In the genomic region with DNA sequence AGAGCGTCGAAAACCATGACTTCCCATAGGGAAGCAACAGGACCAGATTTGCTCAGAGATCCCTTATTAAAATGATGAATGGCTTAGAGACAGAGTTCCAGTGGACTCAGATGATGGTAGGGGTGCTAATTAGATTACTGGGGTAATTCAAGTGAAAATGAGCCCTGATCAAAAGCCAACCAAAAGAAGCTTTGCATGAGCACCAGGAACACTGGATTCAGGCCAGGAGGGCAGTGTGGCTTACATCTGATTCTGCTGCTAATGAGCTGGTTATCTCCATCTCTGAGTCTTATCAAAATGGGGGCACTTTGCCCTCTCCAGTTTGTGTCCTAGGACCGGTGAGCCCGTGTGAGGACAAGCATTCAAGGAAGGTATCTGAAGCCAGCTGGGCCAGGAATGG, we compare ENCODE assay signal across 22 mouse cellular contexts. TPM values are rescaled to one million over a fixed set of nuclear protein-coding genes. Genes with fewer than 3 reads are reported as not detected.
A peak's percentile ranks its signal among the peaks of the same experiment; 100 is the strongest.
DNase-seq lines count a peak whose midpoint lies in the region; ATAC-seq and TF ChIP-seq lines count a peak whose summit lies in the region.
"Had no signal": no experiment of that assay in that cellular context is flagged by ENCODE, and none has a peak within 500 bp of the region (broad histone marks: within the 10 kb centered on the region; RNA-seq: fewer than 3 reads in every experiment).

No protein-coding gene starts in this region.

- TF ChIP-seq CTCF in cerebellum, adult 2 months (IDR thresholded peaks at IDR 0.05; ENCODE audit: borderline replicate concordance, insufficient read depth, low read depth, low read length): no peak
- TF ChIP-seq CTCF in hindbrain, postnatal 0 days (IDR thresholded peaks at IDR 0.05; ENCODE audit: low read depth): no peak
- TF ChIP-seq CTCF in midbrain, postnatal 0 days (IDR thresholded peaks at IDR 0.05): no peak

- no peak for TF ChIP-seq POLR2A in cerebellum, adult 2 months (IDR thresholded peaks at IDR 0.05; ENCODE audit: borderline replicate concordance, insufficient read depth, low read length)

- H3K27me3 ChIP-seq in cerebellum, adult 2 months (ENCODE audit: control insufficient read depth, insufficient read depth, low read length): no peaks in the 10 kb centered on the region
- no peaks in the 10 kb centered on the region for H3K27me3 ChIP-seq in hindbrain, postnatal 0 days (ENCODE audit: insufficient read depth, low read length)
- no peaks in the 10 kb centered on the region for H3K27me3 ChIP-seq in hindbrain, embryonic 12.5 days
- H3K27me3 ChIP-seq in midbrain, postnatal 0 days (ENCODE audit: insufficient read depth, low read length): no peaks in the 10 kb centered on the region
- peaks cover 8% of the 10 kb centered on the region; the same call in 1 of the 2 replicates for H3K27me3 ChIP-seq in midbrain, embryonic 11.5 days (ENCODE audit: control insufficient read depth, insufficient read depth, low read length)
- H3K27me3 ChIP-seq in kidney, embryonic 16.5 days (ENCODE audit: insufficient read depth, low read length): no peaks in the 10 kb centered on the region
- H3K27me3 ChIP-seq: embryonic facial prominence, embryonic 12.5 days; embryonic facial prominence, embryonic 15.5 days had no signal

- H3K4me2 ChIP-seq in hindbrain, postnatal 0 days (ENCODE audit: low read depth, low read length): no peak overlapping the region
- no peak overlapping the region for H3K4me2 ChIP-seq in hindbrain, embryonic 12.5 days (replicated peaks)
- H3K4me2 ChIP-seq in midbrain, postnatal 0 days (ENCODE audit: low read depth, low read length, poor library complexity, severe bottlenecking): no peak overlapping the region
- no peak overlapping the region for H3K4me2 ChIP-seq in midbrain, embryonic 11.5 days
- H3K4me2 ChIP-seq in kidney, embryonic 16.5 days (replicated peaks; ENCODE audit: low read depth, low read length): no peak overlapping the region
- H3K4me2 ChIP-seq: embryonic facial prominence, embryonic 12.5 days; embryonic facial prominence, embryonic 15.5 days; heart, embryonic 11.5 days; hindbrain, embryonic 14.5 days had no signal

- H3K27ac ChIP-seq in cerebellum, adult 2 months (ENCODE audit: insufficient read depth, low read length): no peak overlapping the region
- H3K27ac ChIP-seq in hindbrain, postnatal 0 days: no peak overlapping the region
- no peak overlapping the region for H3K27ac ChIP-seq in hindbrain, embryonic 12.5 days
- no peak overlapping the region for H3K27ac ChIP-seq in midbrain, postnatal 0 days (ENCODE audit: low read depth, low read length)
- H3K27ac ChIP-seq in midbrain, embryonic 11.5 days (ENCODE audit: low read depth, low read length): no peak overlapping the region
- H3K27ac ChIP-seq in kidney, embryonic 16.5 days (ENCODE audit: low read length): no peak overlapping the region
- H3K27ac ChIP-seq: embryonic facial prominence, embryonic 12.5 days; embryonic facial prominence, embryonic 15.5 days; hindbrain, embryonic 10.5 days; hindbrain, embryonic 14.5 days had no signal

- WGBS in cerebellum, adult 2 months: 37% methylated on average over 4 of the region's 4 CpGs
- 52% methylated on average over 4 of the region's 4 CpGs for WGBS in hindbrain, postnatal 0 days
- WGBS in hindbrain, embryonic 12.5 days: 83% methylated on average over 4 of the region's 4 CpGs
- 56% methylated on average over 4 of the region's 4 CpGs for WGBS in midbrain, postnatal 0 days
- 45% methylated on average over 4 of the region's 4 CpGs for WGBS in midbrain, embryonic 11.5 days
- WGBS in kidney, embryonic 16.5 days: 76% methylated on average over 4 of the region's 4 CpGs

- H3K4me3 ChIP-seq in cerebellum, adult 2 months (replicated peaks; ENCODE audit: insufficient read depth, low read depth, low read length): no peak overlapping the region
- H3K4me3 ChIP-seq in hindbrain, postnatal 0 days (ENCODE audit: low read length): no peak overlapping the region
- H3K4me3 ChIP-seq in hindbrain, embryonic 12.5 days: no peak overlapping the region
- H3K4me3 ChIP-seq in midbrain, postnatal 0 days (ENCODE audit: low read depth, low read length): no peak overlapping the region
- no peak overlapping the region for H3K4me3 ChIP-seq in midbrain, embryonic 11.5 days (ENCODE audit: low read depth, low read length)
- no peak overlapping the region for H3K4me3 ChIP-seq in kidney, embryonic 16.5 days (ENCODE audit: low read length)
- H3K4me3 ChIP-seq: embryonic facial prominence, embryonic 12.5 days; embryonic facial prominence, embryonic 15.5 days; hindbrain, embryonic 10.5 days had no signal

- H3K4me1 ChIP-seq in cerebellum, adult 2 months (ENCODE audit: control insufficient read depth, insufficient read depth, low read length): no peaks in the 10 kb centered on the region
- 0 out of 2 replicates have a peak, but pooled peaks cover 8% of the 10 kb centered on the region for H3K4me1 ChIP-seq in hindbrain, postnatal 0 days (ENCODE audit: insufficient read depth, low read length)
- peaks cover 8% of the 10 kb centered on the region; the same call in 1 of the 2 replicates for H3K4me1 ChIP-seq in hindbrain, embryonic 12.5 days
- H3K4me1 ChIP-seq in midbrain, postnatal 0 days (ENCODE audit: insufficient read depth, low read length): peaks cover 10% of the 10 kb centered on the region
- H3K4me1 ChIP-seq in midbrain, embryonic 11.5 days (ENCODE audit: control insufficient read depth, insufficient read depth, low read length): peaks cover 8% of the 10 kb centered on the region
- H3K4me1 ChIP-seq in kidney, embryonic 16.5 days (ENCODE audit: insufficient read depth, low read length): peaks cover 3% of the 10 kb centered on the region; the same call in 1 of the 2 replicates
- H3K4me1 ChIP-seq: embryonic facial prominence, embryonic 12.5 days; embryonic facial prominence, embryonic 15.5 days had no signal

- ATAC-seq in hindbrain, postnatal 0 days: no peak
- no peak for ATAC-seq in hindbrain, embryonic 12.5 days (ENCODE audit: low FRiP score)
- no peak for ATAC-seq in midbrain, postnatal 0 days (ENCODE audit: low FRiP score)
- no peak for ATAC-seq in midbrain, embryonic 11.5 days (ENCODE audit: low FRiP score)
- no peak for ATAC-seq in kidney, embryonic 16.5 days (ENCODE audit: low FRiP score, low TSS enrichment)
- ATAC-seq: activated CD4-positive, CD25-positive, alpha-beta regulatory T cell, adult 4 months; forebrain, embryonic 16.5 days had no signal

- DNase-seq in cerebellum, postnatal 10 days: peak; percentile 67 to 71
- no peak for DNase-seq in cerebellum, adult 2 months
- DNase-seq in hindbrain, postnatal 0 days (ENCODE audit: low spot score): peak; percentile 63
- DNase-seq in midbrain, postnatal 0 days (ENCODE audit: low spot score): peak; percentile 75
- no peak for DNase-seq in midbrain, embryonic 11.5 days (ENCODE audit: low spot score, missing footprints)
- DNase-seq in retina, postnatal 1 day: peak; percentile 87
- DNase-seq: adrenal gland, adult 8-10 months; adrenal gland, postnatal 25 days; cerebellum, adult 8-10 months; cerebellum, postnatal 25 days; gastrocnemius, postnatal 14 days; heart, adult 11 months; heart, postnatal 36 days had no signal

- H3K9me3 ChIP-seq in hindbrain, postnatal 0 days (ENCODE audit: low read length): no peaks in the 10 kb centered on the region
- no peaks in the 10 kb centered on the region; the same call in 1 of the 2 replicates for H3K9me3 ChIP-seq in hindbrain, embryonic 12.5 days (replicated peaks)
- no peaks in the 10 kb centered on the region for H3K9me3 ChIP-seq in midbrain, postnatal 0 days (ENCODE audit: low read length)
- H3K9me3 ChIP-seq in midbrain, embryonic 11.5 days (ENCODE audit: control insufficient read depth, low read length): 0 out of 2 replicates have a peak, but pooled peaks cover 3% of the 10 kb centered on the region
- peaks cover 2% of the 10 kb centered on the region; the same call in 1 of the 2 replicates for H3K9me3 ChIP-seq in kidney, embryonic 16.5 days (ENCODE audit: low read length)
- H3K9me3 ChIP-seq: embryonic facial prominence, embryonic 12.5 days; embryonic facial prominence, embryonic 15.5 days had no signal

- H3K9ac ChIP-seq in hindbrain, postnatal 0 days (replicated peaks; ENCODE audit: low read length): no peak overlapping the region
- no peak overlapping the region for H3K9ac ChIP-seq in hindbrain, embryonic 12.5 days
- no peak overlapping the region for H3K9ac ChIP-seq in midbrain, postnatal 0 days (replicated peaks; ENCODE audit: low read length, poor library complexity, severe bottlenecking)
- no peak overlapping the region for H3K9ac ChIP-seq in midbrain, embryonic 11.5 days (ENCODE audit: low read length)
- no peak overlapping the region for H3K9ac ChIP-seq in kidney, embryonic 16.5 days (replicated peaks; ENCODE audit: low read length)
- H3K9ac ChIP-seq: embryonic facial prominence, embryonic 12.5 days; embryonic facial prominence, embryonic 15.5 days; hindbrain, embryonic 14.5 days had no signal

- no peaks in the 10 kb centered on the region for H3K36me3 ChIP-seq in hindbrain, postnatal 0 days (ENCODE audit: insufficient read depth, low read length)
- no peaks in the 10 kb centered on the region for H3K36me3 ChIP-seq in hindbrain, embryonic 12.5 days
- H3K36me3 ChIP-seq in midbrain, postnatal 0 days (ENCODE audit: insufficient read depth, low read length): no peaks in the 10 kb centered on the region
- no peaks in the 10 kb centered on the region for H3K36me3 ChIP-seq in midbrain, embryonic 11.5 days (ENCODE audit: control insufficient read depth, insufficient read depth, low read length)
- H3K36me3 ChIP-seq in kidney, embryonic 16.5 days (ENCODE audit: insufficient read depth, low read length): no peaks in the 10 kb centered on the region
- H3K36me3 ChIP-seq: embryonic facial prominence, embryonic 12.5 days; embryonic facial prominence, embryonic 15.5 days had no signal

RNA-seq across cellular contexts. Expression of a gene that starts 23.4 kb away (rescaled TPM):
- polyA plus RNA-seq in cerebellum, adult 2 months (2012; rRNA removed): 6.3 and 6.5 TPM in 2 replicates
- total RNA-seq in hindbrain, postnatal 0 days (2014; rRNA removed): 10.6 and 20.1 TPM in 2 replicates
- polyA plus RNA-seq in hindbrain, postnatal 0 days (2015; fragmentation: Nextera tagmentation; extraction: Ambion mirVana): 3.1 and 3.7 TPM in 2 replicates
- polyA plus RNA-seq in hindbrain, embryonic 12.5 days (2016; fragmentation: Nextera tagmentation; extraction: Ambion mirVana): 5.5 and 7.3 TPM in 2 replicates
- total RNA-seq in midbrain, postnatal 0 days (2014; rRNA removed): 5.6 and 8.7 TPM in 2 replicates
- 2.5 and 3.4 TPM in 2 replicates for polyA plus RNA-seq in midbrain, postnatal 0 days (2015; fragmentation: Nextera tagmentation; extraction: Ambion mirVana)
- polyA plus RNA-seq in midbrain, embryonic 11.5 days (2014; fragmentation: Nextera tagmentation; extraction: Ambion mirVana): 6.9 TPM in 2 replicates
- polyA plus RNA-seq in kidney, embryonic 16.5 days (2015; fragmentation: Nextera tagmentation; extraction: Ambion mirVana): 71.2 and 110 TPM in 2 replicates

Comparison
In these comparisons a context has a peak if more than half of its experiments do, and no peak if none do; other contexts are left out.
1. DNase-seq: peak in cerebellum, postnatal 10 days (2 of 2), hindbrain, postnatal 0 days (single experiment), midbrain, postnatal 0 days (single experiment) and retina, postnatal 1 day (single experiment); none in cerebellum, adult 2 months (0 of 2) and midbrain, embryonic 11.5 days (single experiment).